Mouse (Mus musculus): ENCODE results near the gene Syce3.
A peak's percentile ranks its signal among the peaks of the same experiment; 100 is the strongest.

- TF ChIP-seq CTCF (IDR thresholded peaks at IDR 0.05; ENCODE audit: borderline replicate concordance, extremely low read depth, insufficient read depth, insufficient read length) (no peak), POLR2A (IDR thresholded peaks at IDR 0.05; ENCODE audit: borderline replicate concordance, extremely low read depth, insufficient read depth, insufficient read length, poor library complexity, severe bottlenecking) (peak; percentile 63)
These were observed 43.7 kb upstream of the Syce3 start, which contains the start of gene Mapk8ip2 for GRCm38 (mm10) chr15:89453865-89454478.

Data from brain, embryonic 14.5 days (tissue).